Mouse (Mus musculus) heart, adult 18-20 months (tissue): Measurements from ENCODE around the gene Dlx4. TPM values are rescaled to one million over a fixed set of nuclear protein-coding genes. Genes with fewer than 3 reads are reported as not detected.

Experiments used
- DNase-seq, 2 experiments: peaks; one replicate each; pipeline ENCODE4 v3.0.0; 2021 to 2022; ENCODE audit warnings: mixed read lengths in 1 of 2
- total RNA-seq, 2 experiments: library from RNA; stranded (reverse); gene quantifications; 2 replicates each; pipeline ENCODE4 v1.2.3; 2021

The Dlx4 gene
- total RNA-seq, 2 experiments from 2014 or later: 0.18 TPM; not detected in 1

DNA sequence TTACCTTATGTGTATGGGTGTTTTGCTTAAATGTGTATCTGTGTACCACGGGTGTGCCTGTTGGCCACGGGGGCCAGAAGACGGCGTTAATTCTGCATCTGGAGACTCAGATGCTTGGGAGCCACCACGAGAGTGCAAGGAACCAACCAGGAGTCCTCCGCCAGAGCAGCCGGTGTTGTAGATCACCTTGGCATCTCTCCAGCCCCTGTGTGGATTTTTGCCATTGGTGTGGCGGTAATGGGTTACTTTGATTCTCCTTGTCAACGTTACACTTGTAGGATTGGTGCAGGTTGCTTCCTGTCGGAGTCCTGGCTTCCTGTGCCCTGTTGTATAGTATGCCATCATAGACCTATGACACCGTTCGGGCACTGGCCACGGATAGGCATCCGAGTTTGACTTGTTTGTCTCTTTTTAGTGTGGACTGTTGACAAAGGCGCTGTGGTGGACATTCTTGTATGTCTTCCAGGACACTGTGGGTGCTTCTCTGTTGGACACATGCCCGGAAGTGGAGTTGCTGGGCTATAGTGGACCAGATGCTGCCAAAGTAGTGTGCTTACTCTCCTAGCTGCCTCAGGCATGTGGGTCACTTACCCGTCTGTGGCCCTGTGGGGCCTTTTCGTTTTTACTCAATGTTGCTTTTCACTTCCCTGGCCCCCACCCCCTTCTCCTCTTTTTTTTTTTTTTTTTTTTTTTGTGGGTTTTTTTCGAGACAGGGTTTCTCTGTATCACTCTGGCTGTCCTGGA, 43.7 kb downstream of the Dlx4 start:
- no peak for DNase-seq

DNA sequence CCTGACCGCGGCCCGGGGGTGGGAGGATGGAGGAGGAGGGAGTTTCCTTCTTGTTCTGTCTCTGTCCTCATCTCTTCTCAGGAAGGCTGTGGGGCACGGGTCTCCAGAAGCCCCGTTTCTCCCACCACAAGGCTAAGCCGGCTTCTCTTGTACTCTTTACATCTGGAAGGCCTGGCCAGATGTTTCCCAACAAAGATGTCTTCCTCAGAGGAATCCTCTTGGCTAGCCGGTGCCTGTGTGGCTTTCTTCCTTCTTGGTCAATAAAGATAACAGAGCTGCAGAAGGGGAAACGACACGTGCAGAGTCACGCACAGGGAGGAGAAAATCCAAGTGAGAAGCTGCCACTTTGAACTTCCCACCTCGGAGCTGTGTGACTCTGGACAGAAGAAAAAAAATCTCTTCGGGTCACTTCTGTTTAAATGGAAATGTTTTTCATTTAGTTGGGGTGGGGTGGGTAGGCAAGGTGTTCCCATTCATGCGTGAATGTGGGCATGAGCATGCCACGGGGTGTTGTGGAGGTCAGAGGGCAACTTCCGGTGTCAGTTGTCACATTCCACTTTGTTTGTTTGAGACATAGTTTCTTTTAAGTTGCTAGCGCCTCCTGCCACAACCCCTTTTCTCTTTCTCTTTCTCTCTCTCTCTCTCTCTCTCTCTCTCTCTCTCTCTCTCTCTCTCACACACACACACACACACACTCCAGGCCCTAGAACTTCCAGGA, 44.8 kb downstream of the Dlx4 start:
- no peak for DNase-seq

DNA sequence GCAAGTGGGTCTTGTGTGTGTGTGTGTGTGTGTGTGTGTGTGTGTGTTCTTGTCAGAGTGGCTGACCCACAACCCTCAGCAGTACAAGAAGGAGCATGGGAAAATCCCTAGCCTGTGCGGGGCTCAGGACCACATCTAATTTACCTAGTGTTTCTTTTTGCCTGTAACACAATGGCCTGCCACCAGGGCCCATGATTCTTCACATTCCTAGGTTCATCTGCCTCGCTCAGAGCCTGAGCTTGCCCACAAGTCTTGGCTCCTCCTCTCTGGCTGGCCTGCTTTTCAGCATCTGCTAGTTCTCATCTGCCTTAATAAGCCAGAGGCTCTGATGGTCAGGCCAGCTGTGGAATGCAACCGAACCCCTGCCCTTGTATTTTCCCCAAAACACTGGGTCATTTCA, 45.7 kb downstream of the Dlx4 start:
- no peak for DNase-seq

DNA sequence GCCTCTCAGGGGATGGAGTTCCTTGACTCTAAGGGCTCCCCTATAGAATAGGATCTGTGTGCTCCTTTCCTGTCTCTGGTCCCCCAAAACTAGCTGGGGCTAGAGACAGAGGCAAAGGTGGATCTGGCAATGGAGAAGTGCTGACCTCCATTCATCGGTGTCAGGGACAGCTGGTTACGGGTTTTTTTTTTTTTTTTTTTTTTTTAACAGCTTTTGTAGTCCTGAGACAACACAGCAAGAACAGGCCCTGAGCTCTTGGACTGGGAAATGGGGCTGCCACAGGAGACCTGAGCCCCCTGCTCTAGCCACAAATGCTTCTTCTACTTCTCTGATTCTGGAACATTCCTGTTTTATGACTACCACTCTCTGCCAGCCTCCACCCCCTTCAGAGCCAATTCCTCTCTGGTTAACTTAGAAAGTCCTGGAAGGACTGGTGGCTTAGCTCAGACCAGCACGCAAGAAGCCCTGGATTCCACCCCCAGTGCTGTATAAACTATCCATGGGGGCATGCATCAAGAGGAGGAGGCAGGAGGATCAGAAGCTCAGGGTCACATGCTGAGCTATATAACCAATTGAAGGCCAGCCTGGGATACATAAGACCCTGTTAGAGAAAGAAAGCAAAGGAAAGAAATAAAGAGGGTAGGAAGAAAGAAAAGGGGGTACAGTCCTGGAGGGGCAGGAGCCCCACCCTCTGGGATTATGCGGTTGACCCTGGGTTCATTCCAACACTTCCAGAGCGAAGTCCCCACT, 47.5 kb downstream of the Dlx4 start:
- DNase-seq: no peak

DNA sequence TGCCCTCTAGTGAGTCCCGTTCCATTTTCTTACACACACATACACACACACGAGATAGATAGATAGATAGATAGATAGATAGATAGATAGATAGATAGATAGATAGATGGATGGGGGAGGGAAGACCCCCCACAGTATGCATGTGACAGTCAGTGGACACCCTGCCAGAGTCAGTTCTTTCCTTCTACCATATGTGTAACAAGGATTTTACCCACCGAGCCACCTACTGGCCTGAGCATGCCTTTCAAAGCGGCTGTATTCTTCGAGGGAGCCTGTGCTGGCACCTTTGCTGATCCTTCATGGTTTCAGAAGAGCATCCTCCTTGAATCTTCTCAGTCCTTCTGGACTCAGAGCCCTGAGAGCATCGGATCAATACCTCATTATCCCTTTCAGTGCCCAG, 48.2 kb downstream of the Dlx4 start:
- no peak for DNase-seq

DNA sequence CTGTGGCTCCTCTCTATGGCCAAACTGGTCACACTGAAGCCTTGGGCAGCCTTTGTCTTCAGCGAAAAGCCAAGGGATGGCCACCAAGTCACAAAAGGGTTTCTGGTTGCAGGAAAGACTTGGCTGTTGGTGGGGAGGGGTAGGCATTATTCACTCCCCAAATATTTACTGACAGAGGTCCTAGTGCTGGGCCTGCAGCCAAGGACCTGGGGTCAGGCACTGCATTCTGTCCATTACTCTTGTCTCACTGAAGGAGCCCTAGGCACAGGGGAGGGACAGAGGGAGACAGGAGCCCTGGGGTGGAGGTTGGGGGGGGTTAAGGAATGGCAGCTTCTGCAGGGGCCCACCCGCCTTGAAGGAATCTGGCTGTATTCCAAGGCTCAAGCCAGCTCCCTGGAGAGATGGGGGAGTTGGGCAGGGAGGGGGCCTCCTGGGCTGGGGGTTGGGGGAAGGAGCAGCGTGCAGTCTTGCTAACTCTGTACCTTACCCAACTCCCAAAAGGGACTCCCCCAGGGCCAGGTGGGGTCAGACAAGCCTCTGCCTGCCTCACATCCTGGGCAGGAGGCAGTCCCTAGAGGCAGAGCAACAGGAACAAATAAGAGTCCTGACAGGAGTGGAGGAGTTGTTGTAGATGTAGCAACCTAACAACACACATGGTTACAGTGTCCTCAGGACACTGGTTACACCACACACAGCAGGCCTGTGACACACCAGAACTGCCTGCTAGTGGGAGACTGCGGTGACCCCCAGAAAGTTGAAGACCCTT, 49.3 kb downstream of the Dlx4 start:
- DNase-seq: no peak

DNA sequence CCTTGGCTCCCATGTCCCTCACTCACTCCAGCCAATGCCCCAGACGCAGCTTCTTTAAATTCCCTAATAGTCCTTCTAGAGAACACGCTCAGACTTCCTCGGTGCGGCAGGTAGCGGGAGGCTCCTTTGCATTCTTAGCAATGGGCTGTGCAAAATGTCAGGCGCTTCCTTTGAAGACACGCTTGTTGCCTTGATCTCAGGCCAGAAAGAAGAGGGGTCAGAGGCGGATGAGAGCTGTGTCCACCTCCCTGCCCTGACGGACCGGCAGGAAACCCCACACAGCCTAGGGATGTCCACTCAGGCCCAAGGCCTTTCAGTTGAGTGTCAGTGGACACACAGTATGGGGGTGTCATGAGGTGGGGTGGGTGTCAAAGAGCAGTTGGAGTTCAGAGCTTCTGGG, 50.5 kb downstream of the Dlx4 start:
- no peak for DNase-seq

DNA sequence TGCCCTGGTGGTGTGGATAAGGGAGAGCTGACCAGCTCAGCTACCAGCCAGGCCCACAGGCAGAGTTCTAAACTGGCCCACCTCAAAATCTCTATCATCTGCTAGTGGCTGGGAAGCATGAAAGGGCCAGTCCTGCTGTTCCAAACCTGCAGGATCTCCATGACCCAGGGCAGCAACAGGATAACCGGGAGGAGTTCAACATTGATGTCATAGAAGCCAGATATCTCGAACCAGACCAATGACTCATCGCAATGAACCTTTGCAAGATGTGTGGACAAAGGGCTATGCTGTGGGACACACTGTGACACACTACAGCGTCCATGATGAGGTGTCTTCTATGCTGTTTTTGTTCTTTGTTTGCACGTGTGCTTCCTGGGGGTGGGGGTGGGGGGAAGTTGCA, 53.0 kb downstream of the Dlx4 start:
- DNase-seq: no peak

Other genes starting within 250 kb of the Dlx4 start
- 10 to 100 TPM; 43.0 to 53.3 TPM for gene Col1a1, start 210.0 kb downstream of the Dlx4 start, total RNA-seq
- gene Hils1, start 178.7 kb downstream of the Dlx4 start, total RNA-seq: not detected
- gene Sgca, start 169.9 kb downstream of the Dlx4 start, total RNA-seq: 100 to 1,000 TPM; 182 to 184 TPM
- 10 to 100 TPM; 44.8 to 47.2 TPM for gene Ppp1r9b, start 155.2 kb downstream of the Dlx4 start, total RNA-seq
- gene Samd14, start 136.4 kb downstream of the Dlx4 start, total RNA-seq: 1 to 10 TPM; 1.1 to 1.9 TPM
- 100 to 1,000 TPM; 421 to 452 TPM for gene Pdk2, start 104.9 kb downstream of the Dlx4 start, total RNA-seq
- 10 to 100 TPM in 1 of 2 experiments, 1 to 10 TPM in 1; 8.6 to 10.1 TPM for gene Itga3, start 69.5 kb downstream of the Dlx4 start, total RNA-seq
- not detected for gene Dlx3, start 26.1 kb downstream of the Dlx4 start, total RNA-seq
- not detected for gene Tac4, start 115.3 kb upstream of the Dlx4 start, total RNA-seq
- 10 to 100 TPM; 25.7 to 30.8 TPM for gene Kat7, start 164.0 kb upstream of the Dlx4 start, total RNA-seq
- 1 to 10 TPM; 6.6 to 7.0 TPM for gene Fam117a, start 190.8 kb upstream of the Dlx4 start, total RNA-seq
- gene Slc35b1, start 238.4 kb upstream of the Dlx4 start, total RNA-seq: 10 to 100 TPM; 32.0 to 37.3 TPM